Mouse (Mus musculus) CH12.LX (cell line): ENCODE data around the gene Celf5.

Experiments used
- CTCF ChIP-seq, 2 experiments: IDR thresholded peaks in 1 of 2; conservative IDR thresholded peaks in 1 of 2; 2 replicates each; pipeline ENCODE4 v1.5.1; 2011 to 2012; ENCODE audit warnings: low read depth in 2 of 2, low read length in 2 of 2, improper control_type of control experiment in 1 of 2, inconsistent platforms in 1 of 2, mild to moderate bottlenecking in 1 of 2, moderate library complexity in 1 of 2
- E2F4 ChIP-seq: IDR thresholded peaks from 2 replicates; pipeline ENCODE4 v1.6.1; 2011; ENCODE audit warnings: low read depth, low read length, improper control_type of control experiment; ENCODE audit not compliant: insufficient replicate concordance
- IRF4 ChIP-seq: IDR thresholded peaks from 2 replicates; pipeline ENCODE4 v1.6.1; 2014; ENCODE audit warnings: low read depth, mild to moderate bottlenecking, inconsistent platforms, low read length, improper control_type of control experiment
- MAZ ChIP-seq: IDR thresholded peaks from 2 replicates; pipeline ENCODE4 v1.6.1; 2012; ENCODE audit warnings: low read depth, mild to moderate bottlenecking, inconsistent platforms, low read length, improper control_type of control experiment, moderate library complexity
- POLR2AphosphoS2 ChIP-seq: IDR thresholded peaks from 2 replicates; pipeline ENCODE4 v1.6.1; 2011; ENCODE audit warnings: low read depth, low read length, improper control_type of control experiment
- USF1 ChIP-seq: IDR thresholded peaks from 2 replicates; pipeline ENCODE4 v1.6.1; 2014; ENCODE audit warnings: low read depth, mild to moderate bottlenecking, inconsistent platforms, low read length, improper control_type of control experiment

DNA sequence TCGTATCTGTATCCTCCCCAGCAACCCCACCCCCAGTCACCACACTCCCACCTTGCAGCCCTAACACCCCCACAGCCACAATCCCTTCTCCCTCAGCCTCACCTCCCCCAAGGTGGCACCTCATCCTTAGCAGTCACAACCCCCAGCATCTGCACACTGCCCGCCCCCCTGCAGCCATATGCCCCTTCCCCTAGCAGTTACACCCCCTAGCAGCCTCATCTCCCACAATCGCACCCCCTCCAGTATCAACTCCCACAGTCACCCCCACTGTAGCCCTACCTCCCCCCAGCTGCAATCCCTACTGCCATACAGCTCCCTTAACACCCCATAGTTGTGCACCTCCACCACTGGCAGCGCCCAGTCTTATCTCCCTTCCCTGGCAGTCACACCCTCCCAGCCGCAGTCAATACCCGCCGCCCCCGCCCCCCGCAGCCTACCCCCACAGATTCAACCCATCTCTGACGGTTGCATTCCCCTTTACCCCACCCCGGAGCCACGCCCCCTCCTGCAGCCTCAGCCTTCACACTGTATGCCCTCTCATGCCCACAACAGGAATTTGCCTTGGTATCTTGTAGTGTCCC, 25.4 kb downstream of the Celf5 start:
- TF ChIP-seq USF1 = no peak
- TF ChIP-seq MAZ = no peak
- TF ChIP-seq CTCF (conservative IDR thresholded peaks at IDR 0.05 in 1 of 2, IDR thresholded peaks at IDR 0.05 in 1 of 2; ENCODE audit: low read depth in 2 of 2, low read length in 2 of 2) = no peak
- no peak for TF ChIP-seq E2F4
- no peak for TF ChIP-seq POLR2AphosphoS2
- no peak for TF ChIP-seq IRF4
